Mouse (Mus musculus): ENCODE measurements at regions not wholly inside any gene's neighbourhood (a gene's known extent, or its start where the extent isn't known, plus 50 kb on each side); places are given as distances from the start of the nearest gene placed in this dataset.

DNA sequence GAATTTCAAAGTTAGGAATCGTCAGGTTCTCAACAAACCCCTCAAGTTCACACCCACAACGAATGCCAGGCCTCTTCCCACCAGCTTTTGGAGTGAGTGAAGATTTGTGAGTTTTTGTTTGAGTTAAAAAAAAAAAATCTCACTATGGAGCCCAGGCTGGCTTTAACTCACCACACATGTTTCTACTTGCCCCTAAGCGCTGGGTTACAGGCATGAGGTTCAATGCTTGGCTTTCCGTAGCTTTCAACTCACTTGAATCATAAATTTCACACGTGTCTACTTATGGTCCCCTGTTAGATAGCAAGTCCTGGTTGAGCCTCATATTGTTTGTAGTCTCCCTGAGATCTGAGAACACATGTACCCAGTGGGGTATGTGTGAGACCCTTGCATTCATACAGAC is 122.8 kb upstream of the Efna5 start:
- Histone ChIP-seq H3K4me2 (no peak overlapping the region), H3K27ac (no peak overlapping the region), H3K4me3 (no peak overlapping the region), H3K27me3 (no peaks in the 10 kb centered on the region), H3K9me3 (no peaks in the 10 kb centered on the region), H3K4me1 (replicated peaks) (peaks cover 16% of the 10 kb centered on the region), H3K36me3 (no peaks in the 10 kb centered on the region), H3K9ac (no peak overlapping the region)
- WGBS: 85% methylated on average over 5 of the region's 5 CpGs
- ATAC-seq (ENCODE audit: low FRiP score): no peak

DNA sequence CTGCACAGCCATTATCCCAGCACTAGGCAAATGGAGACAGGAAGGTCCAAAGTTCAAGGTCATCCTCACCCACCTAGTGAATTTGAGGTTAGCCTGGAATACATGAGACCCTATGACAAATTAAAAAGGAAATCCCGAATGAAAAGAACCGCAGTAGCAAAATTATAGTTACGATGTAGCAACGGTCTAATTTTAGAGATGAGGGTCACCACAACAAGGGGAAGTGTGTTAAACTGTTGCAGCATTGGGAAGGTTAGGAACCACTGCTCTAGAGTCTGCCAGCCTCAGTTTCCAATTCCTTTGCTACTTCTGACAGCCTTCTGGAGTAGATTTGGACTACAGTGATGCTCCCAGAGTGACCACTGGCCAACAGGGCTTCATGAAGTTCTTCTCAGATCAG is 121.6 kb upstream of the Efna5 start:
- Histone ChIP-seq H3K9ac (no peak overlapping the region), H3K27me3 (no peaks in the 10 kb centered on the region)

DNA sequence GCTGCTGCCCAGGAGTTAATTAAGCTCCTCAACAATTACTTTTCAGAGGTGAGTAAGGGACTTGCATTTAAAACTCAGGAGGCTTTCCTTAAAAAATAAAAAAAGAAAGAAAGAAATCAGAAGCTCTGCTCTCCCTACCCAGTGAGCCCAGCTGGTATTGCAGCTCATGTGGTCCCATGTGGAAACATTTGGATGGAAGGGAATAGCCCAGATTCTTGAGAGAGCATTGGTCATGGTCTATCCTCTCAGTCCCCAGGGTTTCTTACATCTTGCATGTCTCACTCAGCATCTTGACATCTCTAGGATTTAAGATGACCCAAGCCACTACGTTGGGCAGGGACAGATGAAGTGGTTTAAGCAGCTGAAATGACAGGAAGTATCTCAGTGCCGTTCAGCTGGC is 120.8 kb upstream of the Efna5 start:
- Histone ChIP-seq H3K36me3 (no peaks in the 10 kb centered on the region), H3K4me3 (no peak overlapping the region), H3K9ac (no peak overlapping the region), H3K4me1 (replicated peaks) (no peaks in the 10 kb centered on the region), H3K4me2 (no peak overlapping the region), H3K27me3 (no peaks in the 10 kb centered on the region), H3K27ac (no peak overlapping the region), H3K9me3 (no peaks in the 10 kb centered on the region)
- 50% methylated on average over 2 of the region's 2 CpGs for WGBS
- ATAC-seq (ENCODE audit: low FRiP score): no peak

More for the DNA sequence above, 121.6 kb upstream of the Efna5 start:
- Histone ChIP-seq H3K4me2 (no peak overlapping the region), H3K27ac (no peak overlapping the region), H3K36me3 (no peaks in the 10 kb centered on the region), H3K4me1 (replicated peaks) (peaks cover 6% of the 10 kb centered on the region), H3K4me3 (no peak overlapping the region), H3K9me3 (no peaks in the 10 kb centered on the region)
- ATAC-seq (ENCODE audit: low FRiP score): no peak
- 91% methylated on average over 4 of the region's 4 CpGs for WGBS

DNA sequence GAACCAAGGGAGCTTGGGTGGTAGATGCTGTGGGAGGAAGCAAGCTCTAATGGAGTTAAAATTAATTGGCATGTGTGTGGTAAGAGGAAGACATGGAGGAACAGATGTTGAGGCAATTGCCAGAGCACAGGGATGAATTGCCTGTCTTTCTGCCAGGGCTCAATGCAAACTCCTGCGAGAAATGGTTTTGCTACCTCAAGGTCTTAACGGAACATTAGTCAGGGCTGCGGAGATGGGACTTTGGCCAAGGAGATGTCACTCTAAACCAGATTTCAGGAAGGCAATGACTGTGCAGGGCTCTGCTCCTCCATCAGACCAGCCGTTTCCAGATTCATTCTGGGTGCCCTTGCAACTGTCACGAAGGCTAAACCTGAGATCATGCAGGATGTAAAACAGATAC is 116.6 kb upstream of the Efna5 start:
- H3K27me3 ChIP-seq: no peaks in the 10 kb centered on the region
- 81% methylated on average over 5 of the region's 5 CpGs for WGBS

DNA sequence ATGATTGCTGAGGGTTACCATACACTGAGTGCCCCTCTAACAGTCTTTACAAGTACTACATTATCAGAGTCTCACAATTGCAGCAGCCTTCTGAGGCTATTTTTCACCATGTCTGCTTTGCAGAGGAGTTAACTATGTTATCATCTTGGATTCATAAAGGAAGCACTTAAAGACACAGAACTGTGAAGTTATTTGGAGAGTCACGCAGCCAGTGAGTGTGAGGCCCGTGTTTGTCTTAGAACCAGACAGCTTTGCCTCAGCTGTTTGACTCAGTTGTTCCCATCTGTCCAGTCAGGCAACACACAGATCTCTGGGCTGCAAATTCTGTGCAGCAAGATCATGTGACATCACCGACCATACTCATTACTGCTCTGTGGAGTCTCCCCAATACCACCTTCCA is 114.2 kb upstream of the Efna5 start:
- WGBS: 86% methylated on average over 3 of the region's 3 CpGs
- H3K4me1 ChIP-seq (replicated peaks): no peaks in the 10 kb centered on the region
- no peak overlapping the region for H3K4me3 ChIP-seq
- H3K9me3 ChIP-seq: no peaks in the 10 kb centered on the region
- no peak overlapping the region for H3K4me2 ChIP-seq
- ATAC-seq (ENCODE audit: low FRiP score): no peak
- no peak overlapping the region for H3K27ac ChIP-seq
- H3K27me3 ChIP-seq: no peaks in the 10 kb centered on the region
- no peaks in the 10 kb centered on the region for H3K36me3 ChIP-seq
- H3K9ac ChIP-seq: no peak overlapping the region

More for the DNA sequence above, 116.6 kb upstream of the Efna5 start:
- Histone ChIP-seq H3K4me2 (no peak overlapping the region), H3K36me3 (no peaks in the 10 kb centered on the region), H3K27ac (no peak overlapping the region), H3K4me1 (replicated peaks) (no peaks in the 10 kb centered on the region), H3K4me3 (no peak overlapping the region), H3K9me3 (no peaks in the 10 kb centered on the region), H3K9ac (no peak overlapping the region)
- peak; percentile 32; the same call in 1 of the 2 replicates for ATAC-seq (ENCODE audit: low FRiP score)

DNA sequence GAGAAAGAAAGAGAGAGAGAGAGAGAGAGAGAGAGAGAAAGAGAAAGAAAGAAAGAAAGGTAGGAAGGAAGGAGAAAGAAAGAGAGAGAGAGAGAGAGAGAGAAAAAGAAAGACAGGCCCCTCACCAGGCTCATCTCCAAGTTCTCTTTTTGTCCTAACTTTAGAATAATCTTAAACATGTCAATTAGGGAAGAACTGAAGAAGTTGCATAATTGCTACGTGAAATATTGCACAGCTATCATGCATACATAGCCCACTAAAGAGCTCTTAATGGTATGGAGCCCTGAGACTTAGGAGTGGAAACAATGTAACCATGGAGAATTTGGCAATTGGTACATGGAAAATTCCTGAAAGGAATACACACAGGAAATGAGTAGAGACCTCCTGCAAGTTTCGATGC is 111.9 kb upstream of the Efna5 start:
- ATAC-seq (ENCODE audit: low FRiP score): no peak
- no peak overlapping the region for H3K27ac ChIP-seq
- no peak overlapping the region for H3K9ac ChIP-seq
- WGBS: 92% methylated on average over 2 of the region's 2 CpGs
- H3K27me3 ChIP-seq: no peaks in the 10 kb centered on the region
- H3K4me1 ChIP-seq (replicated peaks): no peaks in the 10 kb centered on the region
- H3K4me2 ChIP-seq: no peak overlapping the region
- H3K36me3 ChIP-seq: no peaks in the 10 kb centered on the region
- no peaks in the 10 kb centered on the region for H3K9me3 ChIP-seq
- H3K4me3 ChIP-seq: no peak overlapping the region

DNA sequence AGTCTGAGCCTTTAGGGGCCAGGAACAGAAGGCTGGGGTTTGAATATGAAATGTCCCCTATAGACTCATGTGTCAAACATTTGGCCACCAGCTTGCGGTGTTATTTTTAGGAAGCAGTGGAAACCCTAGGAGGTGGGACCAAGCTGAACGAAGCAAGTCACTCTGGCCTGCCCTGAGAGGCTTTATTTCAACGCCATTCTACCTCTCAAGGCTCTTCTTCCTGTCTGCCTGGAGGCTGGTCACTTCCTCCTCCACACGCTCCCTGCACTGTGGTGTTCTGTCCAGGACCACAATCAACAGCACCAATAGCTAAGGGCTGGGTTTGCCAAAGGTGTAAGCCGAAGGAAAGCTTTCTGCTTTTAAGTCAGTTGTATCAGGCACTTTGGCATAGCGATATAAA is 105.2 kb upstream of the Efna5 start:
- Histone ChIP-seq H3K27ac (no peak overlapping the region), H3K9me3 (0 out of 2 replicates have a peak, but pooled peaks cover 3% of the 10 kb centered on the region), H3K27me3 (0 out of 2 replicates have a peak, but pooled peaks cover 3% of the 10 kb centered on the region), H3K36me3 (no peaks in the 10 kb centered on the region), H3K4me3 (no peak overlapping the region), H3K4me1 (replicated peaks) (no peaks in the 10 kb centered on the region), H3K9ac (no peak overlapping the region), H3K4me2 (no peak overlapping the region)
- 81% methylated on average over 6 of the region's 6 CpGs for WGBS
- ATAC-seq (ENCODE audit: low FRiP score): no peak

DNA sequence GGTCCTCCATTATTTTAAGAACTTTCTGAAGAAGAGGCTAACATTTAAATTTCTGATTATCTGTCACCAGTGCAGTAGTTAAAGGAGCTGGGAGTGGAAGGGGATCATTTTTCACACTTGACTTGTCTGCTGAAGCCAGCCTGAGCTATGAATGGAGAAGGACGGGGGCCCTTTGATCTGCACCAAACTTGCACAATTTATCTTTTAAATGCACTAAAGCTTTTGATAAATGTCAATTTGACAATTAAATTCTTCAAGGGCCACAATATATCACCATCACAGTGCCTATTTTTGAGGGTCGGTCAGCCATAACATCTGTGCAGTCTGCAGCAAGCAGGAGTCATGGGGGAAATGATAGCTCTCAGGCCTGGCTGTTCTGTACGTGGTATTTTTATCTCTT is 99.2 kb upstream of the Efna5 start:
- Histone ChIP-seq H3K36me3 (no peaks in the 10 kb centered on the region), H3K9me3 (0 out of 2 replicates have a peak, but pooled peaks cover 3% of the 10 kb centered on the region), H3K4me2 (no peak overlapping the region), H3K27me3 (no peaks in the 10 kb centered on the region), H3K4me1 (replicated peaks) (peaks cover 17% of the 10 kb centered on the region), H3K4me3 (no peak overlapping the region), H3K9ac (no peak overlapping the region), H3K27ac (no peak overlapping the region)
- no peak for ATAC-seq (ENCODE audit: low FRiP score)
- 17% methylated on average over 3 of the region's 3 CpGs for WGBS

DNA sequence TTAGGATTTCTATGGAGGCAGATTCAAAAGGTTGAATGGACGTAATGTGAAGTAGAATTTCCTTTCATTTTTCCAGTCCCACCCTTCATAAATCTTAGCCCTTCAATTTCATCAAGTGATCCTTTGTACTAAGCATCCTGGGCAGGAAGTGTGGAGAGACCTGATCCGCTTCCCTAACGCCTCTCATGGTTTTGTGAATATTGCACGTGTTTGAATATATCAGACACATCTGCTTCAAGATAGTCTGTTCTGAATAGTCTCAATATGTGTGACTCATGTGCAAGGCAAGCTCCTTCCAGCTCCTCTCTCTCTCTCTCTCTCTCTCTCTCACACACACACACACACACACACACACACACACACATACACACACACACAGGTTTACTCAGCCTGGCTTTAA is 96.4 kb upstream of the Efna5 start:
- Histone ChIP-seq H3K4me2 (no peak overlapping the region), H3K36me3 (no peaks in the 10 kb centered on the region), H3K9me3 (peaks cover 2% of the 10 kb centered on the region; the same call in 1 of the 2 replicates), H3K9ac (no peak overlapping the region), H3K27ac (no peak overlapping the region), H3K4me1 (replicated peaks) (peaks cover 24% of the 10 kb centered on the region), H3K27me3 (no peaks in the 10 kb centered on the region), H3K4me3 (no peak overlapping the region)
- 63% methylated on average over 4 of the region's 4 CpGs for WGBS
- ATAC-seq (ENCODE audit: low FRiP score): no peak

DNA sequence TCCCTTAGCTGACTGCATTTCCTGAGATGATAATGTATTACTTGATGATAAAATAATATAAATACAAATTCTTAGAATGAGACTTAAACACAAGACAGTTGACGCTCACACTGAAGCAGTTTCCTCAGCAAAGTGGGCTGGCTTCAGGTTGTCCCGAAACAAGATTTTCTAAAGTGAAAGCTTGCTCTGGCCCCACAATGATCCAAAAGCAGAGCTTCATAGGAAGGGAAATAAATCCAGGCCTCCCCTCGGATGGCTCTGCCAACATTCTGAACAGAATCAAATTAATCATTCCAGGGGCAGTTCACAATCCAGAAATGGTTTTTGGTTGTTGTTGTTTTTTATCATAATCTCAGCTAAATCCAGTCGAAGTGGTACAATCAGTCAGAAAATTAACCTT is 96.0 kb upstream of the Efna5 start:
- WGBS: 67% methylated on average over 4 of the region's 4 CpGs
- peaks cover 24% of the 10 kb centered on the region for H3K4me1 ChIP-seq (replicated peaks)
- H3K27me3 ChIP-seq: no peaks in the 10 kb centered on the region
- no peak overlapping the region; the same call in 1 of the 2 replicates for H3K27ac ChIP-seq
- ATAC-seq (ENCODE audit: low FRiP score): no peak
- no peak overlapping the region for H3K9ac ChIP-seq
- H3K4me3 ChIP-seq: no peak overlapping the region
- no peaks in the 10 kb centered on the region for H3K36me3 ChIP-seq
- peaks cover 6% of the 10 kb centered on the region; the same call in 1 of the 2 replicates for H3K9me3 ChIP-seq
- H3K4me2 ChIP-seq: no peak overlapping the region

DNA sequence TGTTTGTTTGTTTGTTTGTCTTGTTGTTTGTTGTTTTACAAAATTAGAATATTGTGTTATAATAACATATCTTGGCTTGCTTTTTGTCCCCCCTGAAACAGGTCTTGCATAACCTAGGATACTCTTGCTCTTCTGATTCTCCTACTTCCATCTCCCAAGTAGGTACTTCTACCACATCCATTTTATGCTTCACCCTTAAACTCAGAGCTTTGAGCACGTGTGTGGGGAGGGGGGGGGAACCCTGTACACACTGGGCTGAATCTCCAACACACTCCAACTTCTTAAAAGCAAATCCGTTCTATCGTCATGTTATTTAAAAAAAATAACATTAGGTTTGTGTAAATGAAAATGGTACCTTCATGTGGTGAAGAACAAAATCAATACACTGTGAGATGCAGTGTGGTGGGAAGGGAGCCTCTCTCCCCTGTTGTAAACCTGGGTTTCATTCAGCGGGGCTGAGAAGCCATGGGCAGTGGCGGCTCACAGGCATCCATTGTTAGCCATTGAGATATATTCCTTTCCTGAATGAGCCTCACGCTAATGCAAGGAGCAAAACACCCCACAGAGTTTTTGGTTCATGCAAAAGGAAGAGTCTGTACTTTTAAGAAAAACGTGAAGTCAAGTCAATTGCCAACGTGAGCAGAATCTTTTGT is 93.6 kb upstream of the Efna5 start:
- Histone ChIP-seq H3K4me3 (no peak overlapping the region), H3K9ac (no peak overlapping the region), H3K27ac (no peak overlapping the region), H3K9me3 (peaks cover 10% of the 10 kb centered on the region; the same call in 1 of the 2 replicates), H3K27me3 (no peaks in the 10 kb centered on the region), H3K36me3 (no peaks in the 10 kb centered on the region), H3K4me1 (replicated peaks) (peaks cover 15% of the 10 kb centered on the region), H3K4me2 (no peak overlapping the region)
- WGBS: 41% methylated on average over 8 of the region's 8 CpGs
- ATAC-seq (ENCODE audit: low FRiP score): no peak

DNA sequence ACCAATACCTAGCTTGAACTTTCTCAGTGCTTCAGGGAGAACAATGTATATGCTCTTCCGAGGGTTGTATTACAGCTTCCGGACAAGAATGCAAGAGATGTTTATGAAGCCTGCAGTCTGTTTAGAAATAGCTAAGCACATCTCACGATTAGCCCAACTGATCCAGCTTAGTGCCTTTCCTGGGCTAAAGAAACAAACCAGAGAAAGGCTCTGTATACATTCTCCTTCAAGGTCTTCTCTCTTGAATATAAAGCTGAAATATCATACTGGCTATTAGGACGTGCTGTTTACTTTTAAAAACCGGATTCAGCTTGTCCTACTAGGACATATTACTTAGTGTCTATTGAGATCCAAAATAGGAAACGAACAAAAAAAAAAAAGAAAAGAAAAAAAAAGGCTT is 87.9 kb upstream of the Efna5 start:
- ATAC-seq (ENCODE audit: low FRiP score): no peak
- Histone ChIP-seq H3K9ac (no peak overlapping the region), H3K4me2 (no peak overlapping the region), H3K9me3 (peaks cover 10% of the 10 kb centered on the region; the same call in 1 of the 2 replicates), H3K4me3 (no peak overlapping the region), H3K4me1 (replicated peaks) (no peaks in the 10 kb centered on the region), H3K27ac (no peak overlapping the region), H3K27me3 (no peaks in the 10 kb centered on the region), H3K36me3 (no peaks in the 10 kb centered on the region)
- WGBS: 83% methylated on average over 6 of the region's 6 CpGs

DNA sequence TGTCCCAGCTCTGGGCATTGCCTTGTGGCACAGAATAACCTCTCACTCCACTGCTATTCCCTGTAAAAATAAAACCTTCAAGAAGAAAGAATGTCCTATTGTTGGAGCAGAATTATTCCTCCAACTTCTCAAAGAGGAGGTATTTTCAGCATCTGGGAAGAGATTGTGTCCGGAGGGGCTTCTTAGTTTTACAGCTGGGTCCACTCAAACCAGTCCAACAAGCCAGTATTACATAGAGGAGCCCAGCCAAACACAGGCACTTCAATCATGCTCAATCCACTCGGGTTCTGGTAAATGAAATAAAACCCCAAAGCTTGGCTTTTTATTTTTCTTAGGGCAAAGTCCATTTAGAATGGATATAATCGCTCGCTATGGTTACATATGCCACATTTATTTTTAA is 82.7 kb upstream of the Efna5 start:
- Histone ChIP-seq H3K4me2 (no peak overlapping the region), H3K9ac (no peak overlapping the region), H3K4me1 (replicated peaks) (no peaks in the 10 kb centered on the region), H3K27me3 (no peaks in the 10 kb centered on the region), H3K27ac (no peak overlapping the region), H3K4me3 (no peak overlapping the region), H3K9me3 (no peaks in the 10 kb centered on the region), H3K36me3 (no peaks in the 10 kb centered on the region)
- WGBS: 73% methylated on average over 4 of the region's 4 CpGs
- no peak for ATAC-seq (ENCODE audit: low FRiP score)
